Mouse (Mus musculus): ENCODE data around the gene Igsf3.

Igsf3 gene

GRCm38 (mm10) chr3:101372345-101372980, 4.4 kb upstream of the Igsf3 start:
- DNase-seq (ENCODE audit: low read depth, low spot score), result no peak

DNA sequence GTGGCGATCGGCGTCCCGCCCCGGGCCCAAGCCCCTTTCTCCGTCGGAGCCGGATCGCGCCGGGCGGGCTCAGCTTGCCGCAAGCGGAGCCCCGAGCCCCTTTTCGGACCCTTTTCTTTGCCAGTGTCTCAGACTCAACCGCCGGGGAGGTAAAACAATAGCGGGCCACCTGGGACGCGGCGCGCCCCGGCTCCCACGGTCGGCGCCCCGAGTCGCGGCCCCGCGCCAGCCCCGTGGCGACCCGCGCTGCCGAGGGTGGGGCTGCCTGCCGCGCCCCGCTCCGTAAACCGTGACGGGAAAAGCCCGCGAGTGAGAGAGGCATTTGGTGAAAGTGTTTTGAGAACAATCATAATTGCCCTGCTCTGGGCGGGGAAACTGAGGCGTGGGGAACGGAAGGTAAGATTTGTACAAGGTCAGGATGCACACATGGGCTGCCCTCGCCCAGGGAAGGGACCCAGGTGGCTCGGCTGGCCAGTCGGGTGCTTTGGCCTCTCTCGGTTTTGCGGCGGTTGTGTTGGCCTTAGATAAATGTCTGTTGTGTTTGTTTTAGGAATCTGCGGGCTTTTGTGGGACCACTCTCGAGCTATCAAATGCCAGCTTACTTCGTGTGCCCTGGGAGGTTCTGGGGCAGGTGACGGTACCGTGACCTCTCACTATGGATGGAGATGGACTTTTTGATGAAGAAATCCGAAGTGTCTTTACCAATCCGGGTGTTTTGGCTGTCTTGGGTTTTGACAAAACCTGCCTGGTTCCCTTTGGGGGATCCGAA, 557 bp downstream of the Igsf3 start:
- DNase-seq (ENCODE audit: low read depth, low spot score), result no peak

DNA sequence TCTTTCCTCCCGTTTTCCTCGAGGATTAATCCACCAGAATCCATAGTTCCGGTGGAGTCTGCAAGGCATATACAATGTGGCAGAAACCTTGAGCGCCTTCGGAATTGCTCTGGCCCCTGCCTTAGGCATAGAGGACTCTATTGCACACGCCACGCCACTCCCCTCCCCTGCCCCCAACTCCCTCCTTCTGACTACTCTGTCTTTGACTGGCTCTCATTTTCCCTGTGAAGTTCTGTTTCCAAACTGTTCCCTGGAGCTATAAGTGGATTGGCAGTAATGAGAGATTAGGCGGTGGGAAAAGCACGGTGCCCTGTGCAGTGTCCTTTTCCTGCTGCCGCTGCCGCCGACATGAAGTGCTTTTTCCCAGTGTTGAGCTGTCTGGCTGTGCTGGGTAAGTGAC, 1.2 kb downstream of the Igsf3 start:
- no peak for DNase-seq (ENCODE audit: low read depth, low spot score)

DNA sequence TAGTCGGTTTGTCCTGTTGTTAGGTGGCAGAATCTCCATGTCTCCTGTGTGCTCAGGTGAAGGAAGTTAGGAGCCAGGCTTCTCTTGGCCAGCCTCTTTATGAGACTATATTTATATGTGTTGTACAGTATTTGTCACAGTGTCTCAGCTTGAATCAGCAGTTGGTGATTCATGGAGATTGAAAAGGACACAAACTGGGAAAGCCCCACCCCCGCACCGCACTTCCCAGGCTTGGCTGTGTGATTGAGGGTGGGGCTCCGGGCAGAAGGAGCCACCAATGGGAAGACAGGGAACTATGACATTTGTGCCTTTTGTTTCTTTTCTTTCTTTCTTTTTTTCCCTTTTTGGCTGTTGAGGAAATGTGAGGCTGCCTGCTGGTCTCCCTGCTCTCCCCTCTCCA, 2.9 kb downstream of the Igsf3 start:
- no peak for DNase-seq (ENCODE audit: low read depth, low spot score)

DNA sequence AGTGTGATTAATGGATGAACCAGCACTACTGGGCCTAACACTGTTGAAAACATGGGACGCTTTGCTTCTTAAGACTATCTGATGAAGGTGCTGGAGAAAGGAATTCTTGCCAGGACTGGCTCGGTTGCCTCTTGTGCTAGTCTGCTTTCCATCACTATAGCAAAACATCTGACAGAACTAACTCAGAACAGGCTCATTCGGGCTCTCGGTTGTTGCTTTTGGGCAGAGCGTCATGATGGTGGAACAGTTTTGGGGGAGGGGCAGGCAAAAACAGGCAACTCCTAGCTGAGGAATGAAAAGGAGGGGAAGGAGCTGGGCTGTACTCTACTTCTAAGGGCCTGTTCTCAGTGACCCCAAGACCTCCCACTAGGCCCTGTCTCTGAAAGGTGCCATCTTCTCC, 4.8 kb downstream of the Igsf3 start:
- DNase-seq (ENCODE audit: low read depth, low spot score), result no peak

- no peak for DNase-seq (ENCODE audit: low read depth, low spot score)
Observed at GRCm38 (mm10) chr3:101382751-101383150, 5.9 kb downstream of the Igsf3 start.

GRCm38 (mm10) chr3:101386430-101387016, 9.6 kb downstream of the Igsf3 start:
- no peak for DNase-seq (ENCODE audit: low read depth, low spot score)

DNA sequence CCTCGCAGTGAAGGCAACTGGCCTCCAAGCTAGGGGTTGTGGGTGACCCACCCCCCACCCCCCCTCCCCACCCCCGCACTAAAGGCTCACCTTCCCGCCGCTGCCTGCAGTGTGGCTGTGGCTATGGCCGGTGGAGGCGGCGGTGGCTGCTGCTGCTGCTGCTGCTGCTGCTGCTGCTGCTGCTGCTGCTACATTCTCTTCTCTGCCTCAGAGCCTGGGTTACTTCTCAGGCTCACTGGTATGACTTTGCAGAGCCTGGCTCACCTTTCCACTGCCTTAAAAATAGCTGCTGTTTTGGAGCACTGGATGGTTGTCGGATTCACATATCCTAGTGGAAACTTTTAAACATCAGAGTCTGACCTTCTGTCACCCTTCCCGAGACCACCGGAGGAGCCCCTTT, 11.0 kb downstream of the Igsf3 start:
- no peak for DNase-seq (ENCODE audit: low read depth, low spot score)

GRCm38 (mm10) chr3:101389566-101389965, 12.7 kb downstream of the Igsf3 start:
- no peak for DNase-seq (ENCODE audit: low read depth, low spot score)

DNA sequence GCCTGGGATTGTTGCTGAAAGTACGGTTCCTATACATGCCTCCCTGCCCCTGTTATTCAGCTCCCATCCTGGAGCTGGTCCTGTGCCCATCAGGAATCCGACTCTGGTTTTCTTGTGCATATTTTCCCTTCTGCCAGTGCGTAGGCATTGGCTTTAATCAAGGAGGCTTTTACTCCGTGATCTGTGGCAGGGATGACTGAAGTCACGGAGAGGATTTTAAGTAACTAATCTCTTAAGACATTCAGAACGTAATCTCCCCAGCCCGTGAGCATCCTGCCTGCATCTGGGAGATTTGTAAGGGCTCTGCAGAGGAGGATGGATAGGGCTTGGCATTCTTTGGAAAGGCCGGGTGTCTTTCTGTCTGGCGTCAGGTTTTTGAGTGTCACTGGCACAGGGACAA, 13.6 kb downstream of the Igsf3 start:
- DNase-seq (ENCODE audit: low read depth, low spot score), result no peak

DNA sequence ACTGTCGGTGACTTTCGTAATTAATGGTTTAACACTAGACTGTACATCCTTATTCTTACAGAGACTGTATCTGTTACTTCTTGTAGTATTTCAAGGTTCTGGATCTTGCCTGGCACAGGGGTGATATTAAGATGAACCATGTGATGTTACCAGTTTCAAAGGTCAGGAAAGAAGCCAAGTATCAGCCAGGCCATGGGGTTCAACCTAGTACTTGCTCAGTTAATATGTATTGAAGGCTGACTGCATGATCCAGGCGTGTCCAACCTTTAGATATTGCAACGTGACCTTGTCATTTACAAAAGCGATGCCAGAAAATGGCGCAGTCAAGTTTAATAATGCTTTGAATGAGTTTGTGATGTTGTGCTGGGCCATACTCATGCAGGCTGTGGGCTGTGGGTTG, 15.1 kb downstream of the Igsf3 start:
- DNase-seq (ENCODE audit: low read depth, low spot score), result no peak

DNA sequence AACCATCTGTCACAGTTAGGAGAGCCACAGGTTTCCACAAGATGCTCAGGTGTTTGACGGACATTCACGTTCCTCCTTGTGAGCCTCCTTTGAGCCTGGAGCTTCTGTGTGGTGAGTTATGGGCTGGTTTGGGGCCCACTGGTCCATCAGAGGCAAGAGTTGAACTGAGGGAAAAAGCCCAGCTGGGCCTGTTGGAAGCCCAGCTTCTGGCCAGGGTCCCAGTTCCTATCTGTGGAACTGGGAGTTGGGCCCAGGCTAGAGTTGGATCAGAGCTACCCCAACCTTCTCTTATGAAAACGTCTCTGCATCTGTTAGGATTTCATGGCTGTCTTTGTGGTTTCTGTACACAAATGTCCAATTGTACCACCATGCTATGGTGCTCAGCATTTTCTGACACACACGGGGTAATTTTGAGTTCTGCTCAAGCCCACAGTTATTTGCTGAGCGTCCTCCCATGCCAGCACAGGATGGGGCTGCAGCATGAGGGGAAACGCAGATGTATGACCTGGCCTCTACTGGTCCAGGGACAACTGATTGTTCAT, 16.3 kb downstream of the Igsf3 start:
- no peak for DNase-seq (ENCODE audit: low read depth, low spot score)

DNA sequence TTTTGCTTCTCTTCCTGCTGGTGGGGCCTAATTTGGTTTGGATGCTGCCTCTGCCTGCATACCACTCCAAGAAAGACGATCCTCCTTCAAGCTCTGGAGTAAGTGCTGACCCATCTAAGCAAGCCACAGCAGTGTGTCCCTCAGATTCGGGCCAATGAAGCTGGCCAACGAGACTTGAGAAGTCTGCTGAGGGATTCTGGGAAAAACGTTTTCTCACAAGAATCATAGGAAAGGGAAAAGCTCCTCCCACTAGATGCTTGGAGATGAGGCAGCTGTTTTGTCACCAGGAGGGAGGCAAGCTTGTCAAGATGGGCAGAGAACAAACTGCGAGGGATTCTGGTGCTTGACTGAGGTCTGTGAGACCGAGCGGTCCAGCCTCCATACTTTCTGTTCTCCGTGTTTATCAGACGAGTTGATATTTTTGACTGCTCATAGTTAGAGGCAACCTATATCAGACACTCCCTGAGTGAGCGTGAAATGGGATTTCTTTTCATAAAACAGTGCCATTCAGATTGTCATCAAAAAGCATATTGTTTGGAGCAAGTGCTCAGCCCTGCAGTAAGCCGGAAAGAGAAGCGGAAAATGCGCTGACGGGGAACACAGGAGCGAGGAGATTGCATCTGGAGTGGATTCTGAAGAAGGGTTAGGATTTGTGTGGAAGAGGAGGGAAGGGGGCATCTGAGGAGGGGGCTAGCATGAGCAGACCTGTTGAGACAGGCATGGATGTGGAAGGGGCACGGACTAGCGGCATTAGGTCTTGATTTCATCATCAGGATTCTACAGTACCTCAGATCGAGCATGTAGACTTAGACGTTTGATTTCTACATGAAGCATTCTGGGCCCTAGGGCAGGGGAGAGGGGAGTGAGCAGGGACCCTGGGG, 17.0 kb downstream of the Igsf3 start:
- DNase-seq (ENCODE audit: low read depth, low spot score), result no peak

GRCm38 (mm10) chr3:101395341-101395740, 18.5 kb downstream of the Igsf3 start:
- no peak for DNase-seq (ENCODE audit: low read depth, low spot score)

DNA sequence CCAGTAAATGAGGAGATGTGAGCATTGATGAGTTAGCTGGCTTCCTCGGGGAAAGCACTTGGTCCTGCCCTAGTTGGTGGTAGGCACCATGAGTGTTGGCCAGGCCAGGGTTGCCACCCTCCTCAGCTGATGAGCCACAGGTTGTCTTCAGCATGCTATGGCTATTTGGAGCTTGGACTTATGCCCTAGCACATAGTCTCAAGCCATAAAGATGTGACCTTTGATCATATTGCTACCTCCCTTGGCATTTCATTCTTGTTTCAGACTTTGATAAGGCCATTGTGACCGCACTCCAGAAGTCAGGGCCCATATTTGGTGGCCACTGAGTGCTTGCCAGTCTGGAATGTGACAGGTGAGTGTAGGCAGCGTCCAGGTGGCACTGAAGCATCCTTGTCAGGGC, 19.2 kb downstream of the Igsf3 start:
- DNase-seq (ENCODE audit: low read depth, low spot score), result no peak

DNA sequence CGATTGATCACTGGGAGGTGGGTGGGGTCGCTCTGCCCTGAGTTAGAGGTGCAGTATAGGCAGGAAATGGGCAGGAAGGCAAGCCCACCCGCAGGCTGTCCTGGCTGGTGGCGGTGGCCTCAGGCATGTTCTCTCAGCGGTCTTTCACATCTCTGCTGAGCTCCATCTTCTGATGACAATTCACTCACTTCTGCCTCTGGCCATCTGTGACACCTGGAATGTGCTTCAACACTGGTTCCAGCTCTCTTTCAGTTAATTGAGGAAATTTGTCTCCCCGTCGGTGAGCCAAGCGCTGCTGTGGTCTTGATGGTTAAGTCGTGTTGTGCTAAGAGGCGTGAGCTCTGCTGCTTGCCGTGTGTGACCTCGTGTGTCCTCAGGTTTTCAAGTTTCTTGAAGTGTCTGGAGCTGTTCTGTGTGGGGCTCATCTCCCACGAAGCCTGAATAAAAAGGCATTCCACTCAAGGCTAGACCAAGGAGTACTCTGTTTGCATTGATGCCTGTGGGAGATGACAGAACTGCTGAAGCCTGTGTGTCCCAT, 19.9 kb downstream of the Igsf3 start:
- no peak for DNase-seq (ENCODE audit: low read depth, low spot score)

DNA sequence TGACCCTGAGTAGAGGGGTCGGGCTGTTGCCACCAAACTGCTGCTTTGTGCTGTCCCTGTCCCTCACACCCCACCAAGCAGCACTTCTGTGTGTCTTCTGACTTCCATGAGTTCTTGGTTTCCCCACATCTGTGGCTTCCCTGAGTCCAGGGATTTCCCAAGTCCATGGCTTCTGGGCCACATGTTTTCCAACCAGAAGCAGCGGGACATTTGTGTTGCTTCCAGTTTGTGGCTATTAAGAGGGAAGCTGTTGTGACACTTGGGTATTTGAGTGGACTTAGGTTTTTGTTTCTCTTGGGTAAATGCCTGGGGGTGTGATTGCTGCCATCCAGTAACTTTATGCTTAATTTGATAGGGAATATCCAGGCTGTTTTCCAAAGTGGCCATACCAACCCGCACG, 20.5 kb downstream of the Igsf3 start:
- DNase-seq (ENCODE audit: low read depth, low spot score), result no peak

- no peak for DNase-seq (ENCODE audit: low read depth, low spot score)
Observed at GRCm38 (mm10) chr3:101398071-101398786, 21.3 kb downstream of the Igsf3 start.

GRCm38 (mm10) chr3:101398877-101399276, 22.0 kb downstream of the Igsf3 start:
- DNase-seq (ENCODE audit: low read depth, low spot score), result no peak

- DNase-seq (ENCODE audit: low read depth, low spot score), result no peak
Observed at GRCm38 (mm10) chr3:101401501-101401900, 24.6 kb downstream of the Igsf3 start.

Data from retina, adult 2 months (tissue).